Mouse (Mus musculus) hindbrain, embryonic 15.5 days (tissue): ENCODE data around the gene Kncn. TPM values are rescaled to one million over a fixed set of nuclear protein-coding genes. Genes with fewer than 3 reads are reported as not detected.

Experiments used
- ATAC-seq: fragments of 200-750 bp; cut with Nextera tagmentation; 2 replicates; pipeline ENCODE4 v1.8.0; 2017; ENCODE audit warnings: low read depth, moderate number of reproducible peaks, moderate TSS enrichment; ENCODE audit not compliant: low FRiP score
- H3K27ac ChIP-seq: fragments of 300-500 bp; sonication (generic); replicated peaks from 2 replicates; pipeline ENCODE4 v1.5.1; 2015; ENCODE audit warnings: mild to moderate bottlenecking, inconsistent platforms
- H3K27me3 ChIP-seq: fragments of 300-500 bp; sonication (generic); 2 replicates; pipeline ENCODE4 v1.6.1; 2015; ENCODE audit warnings: control low read depth, inconsistent platforms
- H3K36me3 ChIP-seq: fragments of 300-500 bp; sonication (generic); 2 replicates; pipeline ENCODE4 v1.6.1; 2015; ENCODE audit warnings: control low read depth, inconsistent platforms
- H3K4me1 ChIP-seq: fragments of 300-500 bp; sonication (generic); replicated peaks from 2 replicates; pipeline ENCODE4 v1.6.1; 2015; ENCODE audit warnings: control low read depth, inconsistent platforms
- H3K4me2 ChIP-seq: fragments of 300-500 bp; sonication (generic); 2 replicates; pipeline ENCODE4 v1.6.1; 2015; ENCODE audit warnings: moderate library complexity, mild to moderate bottlenecking, inconsistent platforms
- H3K4me3 ChIP-seq: fragments of 300-500 bp; sonication (generic); 2 replicates; pipeline ENCODE4 v1.5.1; 2015; ENCODE audit warnings: mild to moderate bottlenecking, inconsistent platforms
- H3K9ac ChIP-seq: fragments of 300-500 bp; sonication (generic); 2 replicates; pipeline ENCODE4 v1.6.1; 2015; ENCODE audit warnings: inconsistent platforms
- H3K9me3 ChIP-seq: fragments of 300-500 bp; sonication (generic); 2 replicates; pipeline ENCODE4 v1.6.1; 2016; ENCODE audit warnings: control low read depth, inconsistent platforms
- whole genome bisulfite sequencing: fragments of 180-500 bp; shearing (Covaris S2); methylation state at CpG from one replicate; pipeline ENCODE4 v1.1.7; 2015; 5-methylcytosine and 5-hydroxymethylcytosine counted together
- polyA plus RNA-seq: library from polyadenylated mRNA; unstranded; fragments of >200 nt; fragmentation: Nextera tagmentation; extraction: Ambion mirVana; gene quantifications from 2 replicates; pipeline ENCODE4 v1.2.1, GENCODE M21; 2015

Kncn gene
- polyA plus RNA-seq, result 0.14 TPM in 1 of 2 replicates, not detected in the other

- H3K27me3 ChIP-seq, result peaks cover 8% of the 10 kb centered on the region
- H3K9me3 ChIP-seq, result no peaks in the 10 kb centered on the region
- no peak within 1 kb of the TSS for H3K4me3 ChIP-seq
- no peak within 1 kb of the TSS for H3K9ac ChIP-seq
- peaks cover 28% of the 10 kb centered on the region for H3K4me1 ChIP-seq
- WGBS, result 67% methylated on average over 6 of the region's 6 CpGs
- H3K36me3 ChIP-seq, result no peaks in the 10 kb centered on the region
- no peak within 1 kb of the TSS for H3K27ac ChIP-seq
- ATAC-seq, result no peak
- H3K4me2 ChIP-seq, result no peak within 1 kb of the TSS
Measured at GRCm38 (mm10) chr4:115884022-115884421, at the start of gene Kncn. Kncn (plus strand) TSS chr4:115884400.

- Histone ChIP-seq H3K4me3 (no peak overlapping the region), H3K27ac (no peak overlapping the region), H3K9ac (no peak overlapping the region), H3K9me3 (no peaks in the 10 kb centered on the region), H3K27me3 (no peaks in the 10 kb centered on the region), H3K36me3 (no peaks in the 10 kb centered on the region), H3K4me2 (no peak overlapping the region), H3K4me1 (peaks cover 14% of the 10 kb centered on the region)
- WGBS, result 77% methylated on average over 2 of the region's 2 CpGs
- no peak for ATAC-seq
Measured at GRCm38 (mm10) chr4:115835576-115835975, 48.6 kb upstream of the Kncn start.

- H3K9me3 ChIP-seq, result no peaks in the 10 kb centered on the region
- no peak overlapping the region for H3K9ac ChIP-seq
- 68% methylated on average over 4 of the region's 4 CpGs for WGBS
- no peak overlapping the region for H3K27ac ChIP-seq
- H3K36me3 ChIP-seq, result no peaks in the 10 kb centered on the region
- H3K27me3 ChIP-seq, result no peaks in the 10 kb centered on the region
- H3K4me1 ChIP-seq, result peaks cover 14% of the 10 kb centered on the region
- no peak for ATAC-seq
- peak overlapping the region; percentile 64; the same call in 1 of the 2 replicates for H3K4me2 ChIP-seq
- H3K4me3 ChIP-seq, result no peak overlapping the region
Measured at GRCm38 (mm10) chr4:115838196-115838595, 46.0 kb upstream of the Kncn start.

GRCm38 (mm10) chr4:115838696-115839641, 45.2 kb upstream of the Kncn start, which contains the start of gene Mknk1:
Mknk1 (plus strand) TSS chr4:115839198.
- 2% methylated on average over 51 of the region's 51 CpGs for WGBS

GRCm38 (mm10) chr4:115839956-115840355, 44.2 kb upstream of the Kncn start:
- Histone ChIP-seq H3K4me1 (peaks cover 14% of the 10 kb centered on the region), H3K4me3 (peak overlapping the region; percentile 64; the same call in 1 of the 2 replicates), H3K9me3 (no peaks in the 10 kb centered on the region), H3K27ac (no peak overlapping the region), H3K36me3 (no peaks in the 10 kb centered on the region), H3K4me2 (peak overlapping the region; percentile 64), H3K27me3 (no peaks in the 10 kb centered on the region), H3K9ac (no peak overlapping the region)
- WGBS, result 60% methylated on average over 4 of the region's 4 CpGs
- ATAC-seq, result no peak

More at GRCm38 (mm10) chr4:115838696-115839641, 45.2 kb upstream of the Kncn start, which contains the start of gene Mknk1:
- no peaks in the 10 kb centered on the region for H3K27me3 ChIP-seq
- H3K4me1 ChIP-seq, result peaks cover 14% of the 10 kb centered on the region
- peak within 1 kb of the TSS; percentile 64 for H3K4me2 ChIP-seq
- H3K9me3 ChIP-seq, result no peaks in the 10 kb centered on the region
- H3K4me3 ChIP-seq, result peak within 1 kb of the TSS; percentile 64
- H3K36me3 ChIP-seq, result no peaks in the 10 kb centered on the region
- peak; percentile 95 for ATAC-seq
- peak within 1 kb of the TSS; percentile 62 for H3K9ac ChIP-seq
- H3K27ac ChIP-seq, result 0 out of 2 replicates have a peak within 1 kb of the TSS, but pooled peaks have one; percentile 37

GRCm38 (mm10) chr4:115840842-115841241, 43.4 kb upstream of the Kncn start:
- Histone ChIP-seq H3K9ac (no peak overlapping the region), H3K9me3 (no peaks in the 10 kb centered on the region), H3K27me3 (no peaks in the 10 kb centered on the region), H3K36me3 (no peaks in the 10 kb centered on the region), H3K27ac (no peak overlapping the region), H3K4me2 (no peak overlapping the region), H3K4me3 (no peak overlapping the region), H3K4me1 (peaks cover 14% of the 10 kb centered on the region)
- 88% methylated on average over 4 of the region's 4 CpGs for WGBS
- no peak for ATAC-seq

- H3K4me1 ChIP-seq, result no peaks in the 10 kb centered on the region
- no peak for ATAC-seq
- WGBS, result 58% methylated on average over 2 of the region's 2 CpGs
- H3K4me2 ChIP-seq, result no peak overlapping the region
- H3K9me3 ChIP-seq, result no peaks in the 10 kb centered on the region
- no peak overlapping the region for H3K27ac ChIP-seq
- H3K9ac ChIP-seq, result no peak overlapping the region
- no peaks in the 10 kb centered on the region for H3K36me3 ChIP-seq
- no peak overlapping the region for H3K4me3 ChIP-seq
- H3K27me3 ChIP-seq, result no peaks in the 10 kb centered on the region
Measured at GRCm38 (mm10) chr4:115846656-115847055, 37.5 kb upstream of the Kncn start.

- H3K27me3 ChIP-seq, result no peaks in the 10 kb centered on the region
- H3K4me3 ChIP-seq, result no peak overlapping the region
- no peaks in the 10 kb centered on the region for H3K36me3 ChIP-seq
- no peak overlapping the region for H3K4me2 ChIP-seq
- H3K9ac ChIP-seq, result no peak overlapping the region
- no peaks in the 10 kb centered on the region for H3K9me3 ChIP-seq
- no peak overlapping the region for H3K27ac ChIP-seq
- no peak for ATAC-seq
- H3K4me1 ChIP-seq, result no peaks in the 10 kb centered on the region
- 60% methylated on average over 5 of the region's 5 CpGs for WGBS
Measured at GRCm38 (mm10) chr4:115847377-115847776, 36.8 kb upstream of the Kncn start.

GRCm38 (mm10) chr4:115848083-115848482, 36.1 kb upstream of the Kncn start:
- Histone ChIP-seq H3K9me3 (no peaks in the 10 kb centered on the region), H3K4me1 (no peaks in the 10 kb centered on the region), H3K4me3 (no peak overlapping the region), H3K27me3 (no peaks in the 10 kb centered on the region), H3K4me2 (no peak overlapping the region), H3K9ac (no peak overlapping the region), H3K36me3 (no peaks in the 10 kb centered on the region), H3K27ac (no peak overlapping the region)
- no peak for ATAC-seq
- 100% methylated on average over 1 of the region's 1 CpGs for WGBS

- Histone ChIP-seq H3K9me3 (no peaks in the 10 kb centered on the region), H3K27ac (no peak overlapping the region), H3K4me1 (no peaks in the 10 kb centered on the region), H3K27me3 (no peaks in the 10 kb centered on the region), H3K36me3 (no peaks in the 10 kb centered on the region), H3K4me3 (no peak overlapping the region), H3K4me2 (no peak overlapping the region), H3K9ac (no peak overlapping the region)
- 72% methylated on average over 8 of the region's 8 CpGs for whole genome bisulfite sequencing
- no peak for ATAC-seq
Measured at GRCm38 (mm10) chr4:115848990-115849677, 35.1 kb upstream of the Kncn start.

- H3K27ac ChIP-seq, result no peak overlapping the region
- H3K4me1 ChIP-seq, result peaks cover 9% of the 10 kb centered on the region
- 83% methylated on average over 2 of the region's 2 CpGs for WGBS
- H3K4me2 ChIP-seq, result no peak overlapping the region
- no peaks in the 10 kb centered on the region for H3K27me3 ChIP-seq
- no peaks in the 10 kb centered on the region for H3K9me3 ChIP-seq
- H3K36me3 ChIP-seq, result no peaks in the 10 kb centered on the region
- no peak overlapping the region for H3K9ac ChIP-seq
- no peak overlapping the region for H3K4me3 ChIP-seq
- no peak for ATAC-seq
Measured at GRCm38 (mm10) chr4:115850111-115850510, 34.1 kb upstream of the Kncn start.

- Histone ChIP-seq H3K9me3 (no peaks in the 10 kb centered on the region), H3K4me1 (peaks cover 14% of the 10 kb centered on the region), H3K27ac (no peak overlapping the region), H3K9ac (no peak overlapping the region), H3K36me3 (no peaks in the 10 kb centered on the region), H3K27me3 (no peaks in the 10 kb centered on the region), H3K4me3 (no peak overlapping the region), H3K4me2 (no peak overlapping the region)
- WGBS, result 59% methylated on average over 2 of the region's 2 CpGs
- no peak for ATAC-seq
Measured at GRCm38 (mm10) chr4:115850631-115851030, 33.6 kb upstream of the Kncn start.
